Comparison of ENCODE assay signal across 12 mouse cellular contexts in genomic region chrX:75129474-75129873, GRCm38 (mm10). TPM values are rescaled to one million over a fixed set of nuclear protein-coding genes. Genes with fewer than 3 reads are reported as not detected.
DNase-seq lines count a peak whose midpoint lies in the region; ATAC-seq and TF ChIP-seq lines count a peak whose summit lies in the region.
"Had no signal": no experiment of that assay in that cellular context is flagged by ENCODE, and none has a peak within 500 bp of the region (broad histone marks: within the 10 kb centered on the region; RNA-seq: fewer than 3 reads in every experiment).

No protein-coding gene starts in this region.

- DNase-seq in kidney, postnatal 0 days (ENCODE audit: low spot score) = peak; percentile 2
- no peak for DNase-seq in kidney, postnatal 25 days
- peak; percentile 7 for DNase-seq in brain, adult 2 months (ENCODE audit: low read depth, low spot score)
- no peak for DNase-seq in left cerebral cortex, adult 8-10 months (ENCODE audit: low spot score in 2 of 2)
- DNase-seq in lung, postnatal 10 days = no peak
- DNase-seq: gastrocnemius, postnatal 10 days; kidney, postnatal 4 days had no signal

- ATAC-seq in kidney, postnatal 0 days (replicated peaks; ENCODE audit: low FRiP score, low read depth) = no peak
- peak; percentile 35 for ATAC-seq in megakaryocyte progenitor cell, adult 5-6 weeks (replicated peaks; ENCODE audit: poor library complexity)

- H3K27me3 ChIP-seq in kidney, postnatal 0 days (ENCODE audit: insufficient read depth, low read length) = no peaks in the 10 kb centered on the region
- no peaks in the 10 kb centered on the region; the same call in 1 of the 2 replicates for H3K27me3 ChIP-seq in erythroblast, embryonic 14.5 days (ENCODE audit: control insufficient read depth)
- H3K27me3 ChIP-seq: neural tube, embryonic 12.5 days had no signal

- no peaks in the 10 kb centered on the region for H3K36me3 ChIP-seq in kidney, postnatal 0 days (ENCODE audit: insufficient read depth, low read length)
- peaks cover 45% of the 10 kb centered on the region for H3K36me3 ChIP-seq in erythroblast, embryonic 14.5 days (ENCODE audit: control insufficient read depth)
- H3K36me3 ChIP-seq: neural tube, embryonic 12.5 days had no signal

- H3K4me2 ChIP-seq in kidney, postnatal 0 days (ENCODE audit: low read length) = peak overlapping the region; percentile 23

- H3K4me1 ChIP-seq in kidney, postnatal 0 days (replicated peaks; ENCODE audit: insufficient read depth, low read length) = no peaks in the 10 kb centered on the region
- H3K4me1 ChIP-seq in erythroblast, embryonic 14.5 days (ENCODE audit: control insufficient read depth) = peaks cover 34% of the 10 kb centered on the region
- H3K4me1 ChIP-seq: neural tube, embryonic 12.5 days had no signal

- WGBS in kidney, postnatal 0 days = 64% methylated on average over 2 of the region's 2 CpGs

- no peaks in the 10 kb centered on the region for H3K9me3 ChIP-seq in kidney, postnatal 0 days (replicated peaks; ENCODE audit: low read length)
- H3K9me3 ChIP-seq in erythroblast, embryonic 14.5 days (ENCODE audit: control insufficient read depth, low read length) = no peaks in the 10 kb centered on the region; the same call in 1 of the 2 replicates
- H3K9me3 ChIP-seq: neural tube, embryonic 12.5 days had no signal

- no peak overlapping the region for H3K9ac ChIP-seq in kidney, postnatal 0 days (ENCODE audit: low read depth, low read length)

- no peak for TF ChIP-seq CTCF in kidney, postnatal 0 days (IDR thresholded peaks at IDR 0.05; ENCODE audit: low read depth)

- H3K4me3 ChIP-seq in kidney, postnatal 0 days (replicated peaks; ENCODE audit: low read depth, low read length) = no peak overlapping the region
- H3K4me3 ChIP-seq in erythroblast, embryonic 14.5 days (replicated peaks) = peak overlapping the region; percentile 87

- no peak overlapping the region for H3K27ac ChIP-seq in kidney, postnatal 0 days
- H3K27ac ChIP-seq: neural tube, embryonic 12.5 days had no signal

RNA-seq across cellular contexts. Expression of gene Mpp1, which starts 1.3 kb away (rescaled TPM):
- polyA plus RNA-seq in kidney, postnatal 0 days (2015; fragmentation: Nextera tagmentation; extraction: Ambion mirVana) = 45.8 and 50.4 TPM in 2 replicates
- polyA plus RNA-seq in erythroblast, embryonic 14.5 days (2012) = 5.3 and 6.7 TPM in 2 replicates
- 69.3 and 70.2 TPM in 2 replicates for total RNA-seq in megakaryocyte progenitor cell, adult 5-6 weeks (2015)
- 62.3 and 64.7 TPM in 2 replicates for total RNA-seq in megakaryocyte progenitor cell, adult 5-6 weeks (2017)
- 10 to 100 TPM; 37.3 to 40.7 (median 39.5) TPM for total RNA-seq in left cerebral cortex, adult 8-10 months (2022)

RNA-seq across cellular contexts. Expression of gene Dkc1, which starts 33.8 kb away (rescaled TPM):
- 64.3 and 82.5 TPM in 2 replicates for polyA plus RNA-seq in kidney, postnatal 0 days (2015; fragmentation: Nextera tagmentation; extraction: Ambion mirVana)
- 0.63 and 1.1 TPM in 2 replicates for polyA plus RNA-seq in erythroblast, embryonic 14.5 days (2012)
- 209 and 242 TPM in 2 replicates for total RNA-seq in megakaryocyte progenitor cell, adult 5-6 weeks (2015)
- total RNA-seq in megakaryocyte progenitor cell, adult 5-6 weeks (2017) = 378 and 464 TPM in 2 replicates
- total RNA-seq in left cerebral cortex, adult 8-10 months (2022) = 10 to 100 TPM; 31.7 to 54.2 (median 38.0) TPM

RNA-seq across cellular contexts. Expression of gene Smim9, which starts 34.1 kb away (rescaled TPM):
- 0.21 TPM in 1 of 2 replicates, not detected in the other for polyA plus RNA-seq in kidney, postnatal 0 days (2015; fragmentation: Nextera tagmentation; extraction: Ambion mirVana)
- not detected in 2 replicates for polyA plus RNA-seq in erythroblast, embryonic 14.5 days (2012)
- not detected in 2 replicates for total RNA-seq in megakaryocyte progenitor cell, adult 5-6 weeks (2015)
- total RNA-seq in megakaryocyte progenitor cell, adult 5-6 weeks (2017) = not detected in 2 replicates
- not detected for total RNA-seq in left cerebral cortex, adult 8-10 months (2022)
- total RNA-seq: gastrocnemius, postnatal 10 days had no signal
- polyA plus RNA-seq: embryonic facial prominence, embryonic 11.5 days; limb, embryonic 14.5 days; neural tube, embryonic 12.5 days had no signal

RNA-seq across cellular contexts. Expression of gene Gab3, which starts 44.2 kb away (rescaled TPM):
- 1.1 and 1.4 TPM in 2 replicates for polyA plus RNA-seq in kidney, postnatal 0 days (2015; fragmentation: Nextera tagmentation; extraction: Ambion mirVana)
- polyA plus RNA-seq in erythroblast, embryonic 14.5 days (2012) = 0.06 TPM in 1 of 2 replicates, not detected in the other
- 3.4 and 4.1 TPM in 2 replicates for total RNA-seq in megakaryocyte progenitor cell, adult 5-6 weeks (2015)
- 2.0 and 2.5 TPM in 2 replicates for total RNA-seq in megakaryocyte progenitor cell, adult 5-6 weeks (2017)
- total RNA-seq in left cerebral cortex, adult 8-10 months (2022) = 1 to 10 TPM; 1.8 to 4.1 (median 2.6) TPM

Comparison
In these comparisons a context has a peak if more than half of its experiments do, and no peak if none do; other contexts are left out.
1. DNase-seq: peak in kidney, postnatal 0 days (single experiment) and brain, adult 2 months (single experiment); none in kidney, postnatal 25 days (0 of 2), left cerebral cortex, adult 8-10 months (0 of 2) and lung, postnatal 10 days (single experiment).